Mouse (Mus musculus): ENCODE measurements at regions not wholly inside any gene's neighbourhood (a gene's known extent, or its start where the extent isn't known, plus 50 kb on each side); places are given as distances from the start of the nearest gene placed in this dataset.

DNA sequence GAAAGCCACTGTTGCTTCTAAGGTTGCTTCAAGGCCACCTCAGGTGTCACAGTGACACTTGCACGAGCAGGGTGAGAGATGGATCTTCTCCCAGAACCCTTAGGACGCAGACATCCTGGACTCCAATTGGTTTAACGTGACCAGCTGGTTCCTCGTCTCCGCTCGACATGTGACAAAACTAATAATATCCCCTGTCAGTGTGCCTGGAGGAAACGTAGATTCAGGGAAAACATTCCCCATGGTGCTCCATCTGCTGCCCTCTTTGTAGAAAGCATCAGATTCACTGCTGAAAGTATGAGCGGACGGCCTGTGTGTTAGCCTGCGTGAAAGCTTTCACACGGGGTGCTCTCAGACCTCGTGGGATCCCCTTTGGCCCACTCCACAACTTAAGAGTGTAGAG lies 390.0 kb upstream of the Slc35b3 start:
- ATAC-seq, result no peak

DNA sequence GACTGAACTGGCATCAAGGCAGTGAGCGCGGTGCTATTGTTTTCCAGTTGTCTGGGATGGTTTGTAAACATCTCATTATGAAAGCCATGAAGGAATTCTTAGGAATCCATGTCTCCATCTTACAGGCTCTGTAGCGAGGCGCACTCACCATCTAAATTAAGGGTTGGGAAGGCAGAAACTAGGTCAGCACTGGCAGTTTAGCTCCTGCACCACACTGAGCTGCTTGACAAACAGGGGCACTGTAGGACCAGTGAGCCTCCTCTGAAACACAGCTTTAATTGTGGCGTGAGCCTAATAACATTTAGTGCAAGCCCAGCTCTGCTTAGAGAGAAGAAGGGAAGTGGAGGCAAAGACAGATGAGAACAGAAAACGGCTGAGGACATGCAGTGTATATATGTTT lies 387.1 kb upstream of the Slc35b3 start:
- ATAC-seq, result no peak

DNA sequence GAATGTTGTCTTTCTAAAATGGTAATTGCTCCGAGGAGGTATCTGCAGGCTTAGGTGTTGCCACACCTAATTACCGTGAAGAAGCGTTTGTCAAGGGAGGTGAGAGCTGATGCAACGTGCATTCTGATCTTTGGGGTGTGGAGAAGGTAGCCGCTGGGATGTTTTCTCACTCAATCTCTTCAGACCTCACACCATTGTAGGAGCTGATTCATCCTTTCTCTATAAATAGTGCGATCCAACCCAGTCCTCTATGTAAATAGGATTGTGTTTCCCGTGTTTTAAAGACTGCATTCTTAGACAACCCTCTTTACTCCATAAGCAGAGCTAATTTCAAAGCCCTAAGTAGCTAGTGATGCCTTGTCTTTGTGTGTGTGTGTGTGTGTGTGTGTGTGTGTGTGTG lies 374.2 kb upstream of the Slc35b3 start:
- ATAC-seq, result no peak

DNA sequence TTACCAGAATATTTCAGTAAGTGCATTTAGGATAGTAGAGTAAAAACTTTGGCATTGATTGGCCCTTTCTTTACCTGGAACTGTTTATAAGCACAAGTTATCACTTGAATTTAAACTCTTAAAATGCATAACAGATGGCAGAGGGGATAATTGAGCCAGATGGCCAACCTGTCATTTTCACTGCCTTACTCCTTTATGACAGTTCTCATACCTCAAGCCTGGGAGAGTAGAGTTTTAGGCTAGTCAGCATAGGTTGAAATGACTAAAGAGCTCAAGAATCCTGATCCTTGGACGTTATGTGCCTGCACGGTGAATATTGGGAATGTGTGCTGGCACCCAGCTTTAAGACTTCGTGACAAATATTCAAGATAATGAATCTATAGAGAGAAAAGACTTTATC lies 369.1 kb upstream of the Slc35b3 start:
- ATAC-seq, result no peak

DNA sequence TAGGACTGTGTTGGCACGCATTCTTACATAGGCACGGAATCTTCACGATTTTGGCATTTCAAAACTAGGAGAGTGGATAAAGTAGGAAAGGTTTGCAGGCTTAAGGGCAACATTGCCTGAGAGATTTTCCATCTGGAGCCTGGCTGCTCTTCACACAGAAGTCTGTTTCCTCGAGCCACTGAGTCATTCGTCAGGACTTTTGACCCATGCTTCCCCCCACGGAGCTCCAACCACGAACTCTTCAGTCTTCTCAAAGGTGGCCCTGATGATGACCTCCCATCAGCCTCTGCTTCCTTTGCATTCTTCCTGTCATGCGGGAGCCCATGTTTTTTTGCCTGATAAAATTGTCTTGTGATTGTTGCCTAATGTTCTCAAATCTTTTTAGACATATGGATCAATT lies 365.5 kb upstream of the Slc35b3 start:
- no peak for ATAC-seq

DNA sequence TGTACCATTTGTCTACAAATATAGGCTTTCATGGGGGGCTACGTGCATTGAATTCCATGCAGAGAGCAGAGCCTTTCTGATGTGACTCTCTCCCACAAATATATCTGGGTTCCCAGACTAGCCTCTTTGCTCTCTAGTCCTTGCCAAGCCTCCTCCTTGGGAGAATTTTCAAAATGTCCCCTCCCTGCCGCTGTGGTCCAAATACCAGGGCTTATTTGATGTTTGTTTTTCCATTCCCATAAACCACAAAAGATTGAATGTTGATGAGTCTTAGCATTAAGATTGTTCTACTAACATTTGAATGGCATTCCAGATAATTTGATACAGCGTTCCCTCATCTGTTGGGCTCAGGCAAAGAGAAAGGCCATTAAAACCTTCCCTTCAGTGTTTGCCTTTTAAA lies 360.4 kb upstream of the Slc35b3 start:
- no peak for ATAC-seq

DNA sequence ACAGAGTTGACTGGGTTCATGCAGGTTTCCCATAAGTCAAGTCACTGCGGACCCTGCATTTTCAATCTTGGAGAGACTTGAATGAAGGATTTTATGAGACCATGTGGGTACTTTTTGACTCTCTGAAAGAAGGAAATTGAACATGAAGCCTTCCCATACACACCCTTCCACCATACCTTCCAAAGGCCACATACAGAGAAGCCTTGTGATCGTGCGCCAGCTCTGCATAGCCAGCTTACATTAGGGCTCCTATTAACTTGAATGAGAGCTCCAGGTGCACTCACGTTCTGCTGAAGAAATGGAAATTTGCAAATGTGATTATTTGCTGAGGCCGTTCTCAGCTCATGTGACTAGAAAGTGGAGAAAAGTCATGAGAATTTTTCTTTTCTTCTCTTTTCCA lies 349.1 kb upstream of the Slc35b3 start:
- ATAC-seq, result no peak

DNA sequence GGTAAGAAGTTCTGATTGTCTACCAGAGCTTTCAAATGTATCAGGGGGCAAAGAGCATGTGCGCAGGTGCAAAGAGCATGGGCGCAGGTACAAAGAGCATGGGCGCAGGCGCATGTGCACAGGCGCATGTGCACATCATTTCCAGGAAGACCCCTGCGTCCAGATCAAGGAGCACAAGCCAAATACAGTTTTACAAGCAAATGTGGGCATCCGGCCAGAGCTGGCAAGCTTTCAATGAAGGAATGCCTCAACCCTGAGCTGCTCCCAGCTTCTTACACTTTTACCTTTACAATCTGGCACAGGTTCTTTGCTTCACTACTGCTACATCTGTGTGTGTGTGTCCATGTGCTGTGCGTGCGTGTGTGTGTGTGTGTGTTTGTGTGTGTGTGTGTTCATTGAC lies 347.2 kb upstream of the Slc35b3 start:
- no peak for ATAC-seq

DNA sequence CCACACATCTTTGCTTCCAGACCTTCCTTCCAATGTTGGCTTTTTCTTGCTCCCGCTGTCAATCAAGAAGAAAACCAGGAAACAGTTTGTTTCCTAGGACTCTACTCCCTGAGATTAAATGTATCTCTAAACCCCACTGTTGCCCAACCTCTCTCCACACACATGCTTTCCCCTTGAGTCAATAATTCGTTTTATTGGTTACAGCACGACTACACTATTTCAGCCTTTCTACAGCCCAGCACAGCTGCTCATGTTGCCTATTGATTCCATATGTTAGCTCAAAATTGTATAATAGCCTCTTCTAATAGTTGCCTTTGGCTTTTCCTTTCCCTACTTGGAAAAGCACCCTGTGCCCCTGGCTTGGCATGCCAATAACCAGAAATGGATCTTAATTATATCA lies 346.2 kb upstream of the Slc35b3 start:
- no peak for ATAC-seq

DNA sequence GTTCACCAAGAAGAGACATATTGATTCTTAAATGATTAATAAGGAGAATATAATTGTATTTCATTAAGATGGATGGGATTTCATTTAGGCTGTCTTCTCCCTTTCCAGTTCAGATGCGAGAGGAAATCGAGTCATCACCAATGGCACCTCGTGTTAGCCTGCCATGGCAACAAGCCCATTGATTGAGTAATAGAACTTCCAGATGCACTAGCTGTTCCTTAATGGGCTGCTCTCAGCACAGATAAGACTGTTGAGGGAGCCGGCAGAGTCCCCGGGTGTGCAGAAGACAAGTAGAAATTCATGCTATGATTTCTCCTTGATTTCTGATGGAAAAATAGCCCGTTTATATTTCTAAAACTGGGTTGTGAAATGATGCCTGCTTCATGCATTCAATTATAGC lies 336.5 kb upstream of the Slc35b3 start:
- no peak for ATAC-seq

DNA sequence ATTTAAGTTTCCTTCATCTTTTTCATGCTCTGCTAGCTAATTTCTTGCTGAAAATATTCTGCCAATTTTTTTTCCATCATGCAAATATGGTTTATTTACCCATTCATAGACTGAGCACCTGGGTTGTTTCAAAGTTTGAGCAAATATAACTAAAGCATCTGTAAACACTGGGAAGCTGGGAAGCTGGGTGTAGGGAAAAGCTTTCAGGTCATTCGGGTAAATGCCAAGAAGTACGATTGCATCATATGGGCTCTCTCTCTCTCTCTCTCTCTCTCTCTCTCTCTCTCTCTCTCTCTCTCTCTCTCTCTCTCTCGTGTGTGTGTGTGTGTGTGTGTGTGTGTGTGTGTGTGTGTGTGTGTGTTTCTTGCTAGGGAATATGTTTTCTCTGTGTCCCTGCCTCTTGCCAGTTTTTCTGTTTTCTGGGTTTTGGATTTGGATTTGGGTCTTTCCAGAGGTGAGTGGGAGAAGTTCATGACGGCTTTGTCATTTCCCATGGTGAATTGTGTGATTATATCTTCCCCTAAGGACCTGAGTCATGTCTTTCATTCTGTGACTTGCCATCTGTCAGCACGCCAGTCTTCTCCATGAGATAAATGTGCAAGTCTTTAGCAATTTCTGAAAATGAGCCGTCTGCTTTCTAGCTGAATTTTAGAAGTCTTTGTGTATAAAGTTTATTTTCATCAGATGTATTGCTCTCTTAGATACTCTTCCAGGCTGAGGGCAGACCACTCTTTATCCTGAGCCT lies 329.7 kb upstream of the Slc35b3 start:
- ATAC-seq, result no peak

DNA sequence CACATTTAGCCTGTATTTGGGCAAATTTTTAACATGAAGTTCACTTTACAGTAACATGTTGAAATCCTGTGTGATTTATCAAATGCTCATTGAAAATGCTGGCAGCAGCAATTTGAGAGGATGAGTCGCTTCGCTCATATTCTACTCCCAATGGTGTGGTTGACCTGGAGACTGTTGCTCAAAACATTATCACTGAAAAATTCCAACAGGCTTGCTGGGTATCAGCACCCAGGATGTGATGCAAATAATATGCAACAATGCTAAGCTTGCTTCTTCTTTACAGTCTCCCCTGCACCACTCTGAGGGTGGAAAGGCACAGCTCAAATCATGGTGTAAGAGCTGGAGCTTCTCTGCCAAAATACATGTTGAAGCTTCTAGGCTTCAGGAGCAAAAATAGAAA lies 321.6 kb upstream of the Slc35b3 start:
- no peak for ATAC-seq

DNA sequence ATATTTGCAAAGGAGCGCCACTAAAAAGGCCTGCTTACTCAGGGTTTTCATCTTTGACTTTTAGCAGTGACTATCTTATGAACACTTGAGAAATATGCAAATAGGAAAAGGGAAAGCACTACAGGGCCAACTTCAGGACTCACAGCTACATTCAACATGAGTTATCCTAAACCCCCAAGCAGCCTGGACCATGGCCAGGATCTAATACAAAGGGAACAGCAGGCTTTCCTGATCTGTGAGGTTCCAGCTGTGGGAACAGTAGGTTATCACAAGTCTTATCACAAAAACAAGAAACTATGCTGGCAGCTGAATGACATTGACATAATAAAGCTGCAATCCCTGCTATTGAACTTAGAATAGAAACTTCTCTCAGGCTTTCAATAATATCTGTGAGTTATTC lies 317.4 kb upstream of the Slc35b3 start:
- ATAC-seq, result no peak

DNA sequence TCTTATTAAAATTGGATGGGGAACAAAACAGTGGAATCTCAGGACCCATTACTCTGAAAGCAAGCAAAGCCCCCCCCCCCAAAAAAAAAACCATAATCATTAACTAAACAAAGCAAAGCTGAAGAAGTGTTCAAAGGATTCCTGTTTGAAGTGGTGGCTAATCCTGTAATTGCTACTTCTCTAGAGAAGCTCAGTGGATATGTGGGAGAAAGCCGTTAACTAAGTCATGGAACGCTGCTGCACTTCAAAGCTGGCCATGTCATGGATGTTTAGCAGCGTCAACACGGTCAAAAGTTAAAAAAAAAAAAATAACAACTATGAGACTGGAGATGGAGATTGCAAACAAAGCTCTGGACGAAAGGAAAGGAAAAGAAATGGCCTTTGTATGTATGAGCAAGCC lies 305.3 kb upstream of the Slc35b3 start:
- no peak for ATAC-seq

DNA sequence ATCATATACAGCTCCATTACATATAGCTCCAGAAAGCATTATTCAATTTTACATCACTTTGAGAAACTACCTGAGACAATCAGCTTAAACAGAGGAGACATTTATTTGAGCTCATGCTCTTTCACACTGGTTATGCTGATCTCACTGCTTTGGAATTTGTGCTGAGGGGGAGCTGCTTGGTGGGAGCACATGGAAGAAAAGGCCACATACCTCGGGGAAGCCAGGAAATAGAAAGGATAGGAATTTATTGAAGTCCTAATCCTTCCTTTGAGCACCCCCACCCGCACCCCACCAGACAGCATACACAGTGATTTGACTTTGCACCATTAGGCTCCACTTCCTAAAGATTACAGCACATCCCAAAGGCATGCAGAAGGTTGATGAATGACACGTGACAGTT lies 296.0 kb upstream of the Slc35b3 start:
- no peak for ATAC-seq

DNA sequence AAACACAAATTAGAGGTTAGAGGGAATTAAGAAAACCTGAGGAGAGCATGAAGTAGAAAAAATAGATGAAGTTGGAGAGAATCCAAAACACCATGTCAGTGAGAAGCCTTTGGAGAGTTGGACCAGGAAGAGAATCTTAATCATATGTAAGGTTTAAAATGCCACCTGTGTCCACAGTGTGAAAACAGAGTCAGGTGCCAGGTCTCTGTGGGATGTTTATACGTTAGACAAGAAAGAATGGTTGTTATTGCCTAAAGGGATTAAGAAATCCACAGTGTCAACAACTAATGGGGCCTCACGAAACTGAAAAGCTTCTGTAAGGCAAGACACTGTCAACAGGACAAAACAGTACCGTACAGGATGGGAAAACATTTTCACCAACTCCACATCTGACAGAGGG lies 294.7 kb upstream of the Slc35b3 start:
- ATAC-seq, result no peak

DNA sequence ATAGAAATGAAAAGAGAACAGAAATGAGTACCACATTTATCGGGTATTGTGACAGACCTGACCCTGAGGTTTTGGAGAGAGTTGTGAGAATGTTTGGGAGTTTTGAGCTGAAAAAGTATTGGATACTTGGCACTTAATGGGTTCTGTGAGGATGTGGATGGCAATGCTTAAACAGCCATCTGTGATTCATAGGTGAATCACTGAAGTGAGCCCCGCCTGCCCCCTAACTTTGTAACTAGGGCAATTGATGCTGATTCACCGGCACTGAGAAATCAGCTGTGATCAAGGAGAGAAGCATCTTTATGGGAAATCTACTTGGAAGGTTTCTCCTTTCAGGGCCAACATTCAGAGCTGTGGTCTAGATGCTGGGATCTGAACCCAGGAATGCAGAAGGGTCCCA lies 291.9 kb upstream of the Slc35b3 start:
- ATAC-seq, result no peak

DNA sequence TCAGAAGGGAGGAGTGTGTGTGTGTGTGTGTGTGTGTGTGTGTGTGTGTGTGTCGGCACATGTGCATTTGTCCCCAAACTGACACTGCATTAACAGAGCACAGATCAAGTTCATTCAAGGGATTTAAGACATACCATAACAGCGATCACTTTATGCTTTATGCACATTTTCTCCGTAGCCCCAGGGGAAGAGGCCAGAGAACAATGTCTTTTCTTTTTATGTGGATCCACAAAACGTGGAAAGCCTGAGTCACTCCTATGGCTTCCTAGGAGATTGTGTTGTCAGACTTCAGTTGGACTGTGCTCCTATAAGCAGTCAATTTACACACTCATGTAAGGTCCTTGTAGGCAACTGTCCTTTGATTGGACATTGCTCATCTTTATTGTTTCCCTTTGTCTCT lies 289.4 kb upstream of the Slc35b3 start:
- no peak for ATAC-seq

DNA sequence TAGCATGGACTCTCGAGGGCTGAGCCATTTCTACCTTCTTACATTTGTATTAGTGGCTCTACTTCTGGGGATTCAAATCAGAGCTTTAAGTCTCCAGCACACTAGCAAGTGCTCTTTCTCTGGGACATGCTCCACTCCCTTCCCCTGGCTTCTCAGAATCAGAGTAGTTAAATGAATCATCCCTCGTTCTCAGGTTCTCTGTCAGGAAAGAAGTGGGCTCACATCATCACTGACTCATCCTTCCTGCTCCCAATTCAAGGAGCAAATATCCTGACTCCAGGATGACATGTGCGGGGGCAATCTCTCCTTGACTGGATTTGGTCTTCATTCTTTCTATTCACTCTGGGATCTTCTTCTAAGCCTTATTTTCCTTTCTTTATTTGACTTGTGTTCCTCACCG lies 266.2 kb upstream of the Slc35b3 start:
- no peak for ATAC-seq

DNA sequence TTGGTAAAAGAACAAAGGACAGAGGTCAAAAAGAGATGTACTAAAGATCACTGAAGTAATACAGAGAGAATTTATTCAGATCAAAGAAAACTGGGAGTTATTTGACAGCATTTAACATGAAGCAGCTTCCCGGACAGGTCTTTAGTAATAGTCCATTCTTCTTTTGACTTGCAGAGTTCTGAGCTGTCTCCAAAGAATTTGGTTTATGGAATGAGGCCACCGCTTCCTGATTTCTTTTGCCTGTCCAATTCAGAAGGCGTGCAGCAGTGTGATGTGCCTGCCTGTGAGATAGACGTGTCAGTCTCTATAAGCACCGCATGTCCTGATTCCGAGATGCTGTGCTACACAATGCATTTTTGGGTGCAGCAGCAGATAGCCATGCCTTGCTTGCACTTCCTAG lies 265.0 kb upstream of the Slc35b3 start:
- no peak for ATAC-seq

DNA sequence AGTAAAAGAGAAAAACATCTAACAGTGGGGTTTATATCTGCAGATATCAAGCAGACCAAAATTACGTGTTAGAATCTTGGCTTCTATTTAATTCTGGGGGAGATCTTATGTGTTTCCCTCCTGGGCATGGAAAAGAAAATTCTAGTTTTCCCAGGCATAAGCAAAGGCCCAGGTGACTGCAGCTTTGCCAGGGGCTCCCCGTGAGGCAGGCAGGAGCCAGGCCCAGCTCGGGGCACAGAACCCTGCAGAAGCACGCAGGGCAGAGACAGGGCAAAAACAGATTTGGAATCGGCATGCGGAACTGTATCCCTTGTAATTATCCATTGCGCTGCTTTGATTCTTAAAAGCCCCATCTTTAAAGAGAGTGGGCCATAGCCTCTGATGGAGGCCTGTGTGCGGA lies 250.4 kb upstream of the Slc35b3 start:
- ATAC-seq, result no peak

DNA sequence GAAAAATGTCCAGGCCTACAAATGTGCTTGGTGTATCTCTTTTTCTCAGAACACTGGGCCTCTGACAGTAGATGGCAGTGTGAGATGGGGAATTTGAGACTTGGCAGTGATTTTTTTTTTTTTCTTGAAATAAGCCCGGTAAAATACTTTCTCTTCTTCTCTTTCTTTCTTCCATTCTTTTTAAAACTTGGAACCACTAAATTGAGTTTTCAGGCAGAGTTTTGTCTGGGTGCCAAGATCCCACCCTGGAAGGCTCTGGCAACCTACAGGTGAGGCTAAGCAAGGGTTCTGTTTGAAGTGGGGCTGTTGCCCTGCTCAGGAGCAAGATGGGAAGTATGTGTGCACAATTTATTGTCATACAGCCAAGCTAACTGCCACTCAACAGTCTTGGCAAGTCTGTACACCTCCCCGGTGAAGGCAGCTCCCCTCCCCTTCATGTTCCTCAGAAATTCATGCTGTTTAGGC lies 223.1 kb upstream of the Slc35b3 start:
- no peak for ATAC-seq

DNA sequence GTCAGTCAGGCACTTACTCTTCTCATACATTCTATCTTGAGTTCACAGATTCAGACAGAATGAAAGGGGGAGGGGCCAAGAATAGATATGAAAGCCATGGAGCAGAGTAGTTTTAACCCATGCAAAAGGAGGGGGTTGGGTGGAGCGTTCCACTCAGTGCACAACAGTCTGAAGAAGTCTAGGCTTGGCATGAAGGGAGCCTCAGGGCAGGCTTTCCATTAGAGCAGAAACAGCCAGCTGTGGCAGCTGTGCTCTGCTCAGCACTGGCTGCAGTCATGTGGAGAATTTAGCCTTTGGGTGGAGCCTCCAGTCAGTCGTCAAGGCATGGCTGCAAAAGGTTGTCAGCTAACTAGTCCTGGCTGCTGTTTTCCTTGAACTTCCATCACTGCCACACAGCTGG lies 201.3 kb upstream of the Slc35b3 start:
- no peak for ATAC-seq

DNA sequence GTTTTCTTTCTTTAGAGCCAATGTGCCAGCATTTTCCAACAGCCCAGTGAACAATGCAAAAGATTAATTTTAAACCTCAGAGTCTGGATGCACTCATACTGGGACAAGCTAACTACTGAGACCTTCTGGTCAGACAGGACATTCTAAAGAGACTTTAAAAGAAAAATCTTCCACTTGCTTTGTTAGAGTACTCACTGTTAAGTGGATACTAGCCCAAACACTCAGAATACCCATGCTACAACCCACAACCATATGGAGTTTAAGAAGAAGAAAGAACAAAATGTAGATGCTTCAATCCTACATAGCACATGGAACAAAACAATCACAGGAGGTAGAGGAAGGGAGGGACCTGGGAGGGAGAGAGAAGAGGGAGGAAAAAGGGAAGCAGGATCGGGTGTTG lies 167.3 kb upstream of the Slc35b3 start:
- ATAC-seq, result no peak

DNA sequence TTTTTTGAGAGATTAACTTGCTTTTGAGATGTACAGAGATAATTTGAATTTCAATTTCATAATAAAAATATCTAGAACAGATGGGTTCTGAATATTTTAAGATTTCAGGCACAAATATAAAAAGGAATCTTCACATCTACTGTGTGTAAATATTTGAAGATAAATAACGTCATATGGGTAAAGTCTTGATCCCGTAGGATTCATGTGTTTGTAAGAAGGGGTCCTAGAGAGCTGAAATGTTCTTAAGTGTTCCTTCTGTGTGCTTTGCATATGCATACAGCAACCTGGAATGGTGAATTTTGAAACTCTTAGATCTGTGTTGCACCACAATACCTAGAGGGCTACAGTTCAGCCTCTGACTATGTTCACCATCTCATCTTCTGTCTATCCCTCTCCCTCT lies 131.4 kb upstream of the Slc35b3 start:
- no peak for ATAC-seq

Measured in inflammation-experienced regulatory T-cells, adult 6 months (primary cell).